Mouse (Mus musculus) C2C12 (cell line): ENCODE data around the gene Rab8b.

ENCODE experiments used
- CTCF ChIP-seq: IDR thresholded peaks from one replicate; pipeline ENCODE4 v1.5.1; 2011; ENCODE audit not compliant: control insufficient read depth, insufficient read depth, insufficient read length
- MYOD1 ChIP-seq: IDR thresholded peaks from one replicate; pipeline ENCODE4 v1.6.1; 2011; ENCODE audit warnings: low read depth; ENCODE audit not compliant: control insufficient read depth, insufficient read length

DNA sequence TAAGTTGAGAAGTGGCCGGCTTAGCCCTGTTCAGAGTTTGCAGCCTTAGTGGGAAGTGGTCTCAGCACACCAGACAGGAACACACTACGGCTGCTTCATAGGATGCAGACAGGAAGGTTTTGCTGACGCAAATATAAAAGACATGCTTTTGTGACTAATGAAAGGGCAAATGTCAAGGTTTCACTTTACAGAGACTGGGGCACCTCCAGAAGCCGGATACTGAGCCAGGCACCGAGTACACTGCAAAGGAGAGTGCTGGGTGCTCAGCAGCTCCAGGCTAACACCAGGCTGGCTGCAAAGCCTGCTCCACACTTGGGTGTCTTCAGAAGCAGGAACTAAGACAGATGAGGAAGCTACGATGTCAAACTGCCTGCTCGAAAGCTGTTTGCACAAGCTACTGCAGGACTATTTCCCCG is 37.1 kb downstream of the Rab8b start:
- no peak for TF ChIP-seq MYOD1
- TF ChIP-seq CTCF, result no peak
